Mouse (Mus musculus): Measurements from ENCODE around the gene Smoc1. TPM values are rescaled to one million over a fixed set of nuclear protein-coding genes. Genes with fewer than 3 reads are reported as not detected.

Gene Smoc1
- total RNA-seq, 4 experiments from 2014 or later = 0.73 to 2.6 (median 1.8) TPM

- DNase-seq (ENCODE audit: low spot score in 2 of 2) = no peak
Measured at GRCm38 (mm10) chr12:81163131-81163530, 136.5 kb downstream of the Smoc1 start.

GRCm38 (mm10) chr12:81163566-81163965, 137.0 kb downstream of the Smoc1 start:
- DNase-seq (ENCODE audit: low spot score in 2 of 2) = no peak

- no peak for DNase-seq (ENCODE audit: low spot score in 2 of 2)
Measured at GRCm38 (mm10) chr12:81166092-81166491, 139.5 kb downstream of the Smoc1 start.

GRCm38 (mm10) chr12:81166615-81167014, 140.0 kb downstream of the Smoc1 start:
- DNase-seq (ENCODE audit: low spot score in 2 of 2) = no peak

GRCm38 (mm10) chr12:81167142-81167541, 140.5 kb downstream of the Smoc1 start:
- no peak for DNase-seq (ENCODE audit: low spot score in 2 of 2)

- DNase-seq (ENCODE audit: low spot score in 2 of 2) = no peak
Measured at GRCm38 (mm10) chr12:81168031-81168430, 141.4 kb downstream of the Smoc1 start.

GRCm38 (mm10) chr12:81168494-81168893, 141.9 kb downstream of the Smoc1 start:
- no peak for DNase-seq (ENCODE audit: low spot score in 2 of 2)

- no peak for DNase-seq (ENCODE audit: low spot score in 2 of 2)
Measured at GRCm38 (mm10) chr12:81170076-81170475, 143.5 kb downstream of the Smoc1 start.

- no peak for DNase-seq (ENCODE audit: low spot score in 2 of 2)
Measured at GRCm38 (mm10) chr12:81173011-81173410, 146.4 kb downstream of the Smoc1 start.

GRCm38 (mm10) chr12:81173893-81174292, 147.3 kb downstream of the Smoc1 start:
- DNase-seq (ENCODE audit: low spot score in 2 of 2) = no peak

GRCm38 (mm10) chr12:81175252-81175651, 148.6 kb downstream of the Smoc1 start:
- no peak for DNase-seq (ENCODE audit: low spot score in 2 of 2)

GRCm38 (mm10) chr12:81182073-81182472, 155.5 kb downstream of the Smoc1 start:
- peak; percentile 17 to 23 for DNase-seq (ENCODE audit: low spot score in 2 of 2)

GRCm38 (mm10) chr12:81184967-81185366, 158.4 kb downstream of the Smoc1 start:
- DNase-seq (ENCODE audit: low spot score in 2 of 2) = no peak

GRCm38 (mm10) chr12:81186081-81186480, 159.5 kb downstream of the Smoc1 start:
- no peak for DNase-seq (ENCODE audit: low spot score in 2 of 2)

GRCm38 (mm10) chr12:81186668-81187067, 160.1 kb downstream of the Smoc1 start:
- DNase-seq (ENCODE audit: low spot score in 2 of 2) = no peak

GRCm38 (mm10) chr12:81188423-81188822, 161.8 kb downstream of the Smoc1 start:
- no peak for DNase-seq (ENCODE audit: low spot score in 2 of 2)

GRCm38 (mm10) chr12:81188996-81189395, 162.4 kb downstream of the Smoc1 start:
- DNase-seq (ENCODE audit: low spot score in 2 of 2) = no peak

GRCm38 (mm10) chr12:81189636-81190035, 163.0 kb downstream of the Smoc1 start:
- DNase-seq (ENCODE audit: low spot score in 2 of 2) = no peak

- DNase-seq (ENCODE audit: low spot score in 2 of 2) = no peak
Measured at GRCm38 (mm10) chr12:81193968-81194367, 167.4 kb downstream of the Smoc1 start.

GRCm38 (mm10) chr12:81197468-81198075, 171.0 kb downstream of the Smoc1 start:
- no peak for DNase-seq (ENCODE audit: low spot score in 2 of 2)

- DNase-seq (ENCODE audit: low spot score in 2 of 2) = peak; percentile 49 to 62
Measured at GRCm38 (mm10) chr12:81199280-81199955, 172.8 kb downstream of the Smoc1 start.

- no peak for DNase-seq (ENCODE audit: low spot score in 2 of 2)
Measured at GRCm38 (mm10) chr12:81203226-81203625, 176.6 kb downstream of the Smoc1 start.

All from gastrocnemius, adult 8-10 months (tissue).